Mouse (Mus musculus): ENCODE measurements around the gene Hmg20a. TPM values are rescaled to one million over a fixed set of nuclear protein-coding genes. Genes with fewer than 3 reads are reported as not detected.

Gene Hmg20a
- polyA plus RNA-seq, 1 experiment from 2014 or later = 12.4 TPM

DNA sequence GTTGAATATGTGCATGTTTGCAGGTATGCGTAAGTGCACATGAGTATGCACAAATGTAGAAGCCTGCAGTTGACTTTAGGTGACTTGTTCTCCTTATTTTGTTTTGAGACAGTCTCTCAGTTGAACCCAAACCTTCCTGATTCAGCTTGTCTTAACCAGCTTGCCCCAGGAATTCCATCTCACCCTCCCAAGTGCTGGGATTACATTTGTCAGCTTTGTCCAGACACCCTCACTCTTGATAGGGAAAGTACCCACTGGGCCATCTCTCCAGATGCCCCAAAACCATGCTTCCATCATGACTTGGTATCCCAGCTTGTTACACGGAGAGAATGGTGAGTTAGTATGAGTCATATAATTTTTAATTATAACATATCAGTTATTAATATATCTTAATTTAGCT is 44.6 kb downstream of the Hmg20a start:
- Histone ChIP-seq H3K4me2 (ENCODE audit: low read depth, low read length) (no peak overlapping the region), H3K9me3 (replicated peaks; ENCODE audit: control insufficient read depth, low read length) (no peaks in the 10 kb centered on the region), H3K27ac (ENCODE audit: low read length) (no peak overlapping the region), H3K36me3 (ENCODE audit: control insufficient read depth, insufficient read depth) (no peaks in the 10 kb centered on the region), H3K9ac (ENCODE audit: low read depth, low read length) (no peak overlapping the region), H3K27me3 (ENCODE audit: control insufficient read depth, insufficient read depth, low read depth, low read length) (no peaks in the 10 kb centered on the region), H3K4me1 (ENCODE audit: control insufficient read depth, low read depth, low read length) (no peaks in the 10 kb centered on the region), H3K4me3 (ENCODE audit: low read depth, low read length) (no peak overlapping the region)
- ATAC-seq (ENCODE audit: low read depth) = no peak
- 67% methylated on average over 2 of the region's 2 CpGs for WGBS (ENCODE audit: insufficient replicate concordance)

- Histone ChIP-seq H3K4me1 (ENCODE audit: control insufficient read depth, low read depth, low read length) (no peaks in the 10 kb centered on the region), H3K36me3 (ENCODE audit: control insufficient read depth, insufficient read depth) (no peaks in the 10 kb centered on the region), H3K4me2 (ENCODE audit: low read depth, low read length) (no peak overlapping the region), H3K9me3 (replicated peaks; ENCODE audit: control insufficient read depth, low read length) (no peaks in the 10 kb centered on the region), H3K9ac (ENCODE audit: low read depth, low read length) (no peak overlapping the region), H3K4me3 (ENCODE audit: low read depth, low read length) (no peak overlapping the region), H3K27ac (ENCODE audit: low read length) (no peak overlapping the region), H3K27me3 (ENCODE audit: control insufficient read depth, insufficient read depth, low read depth, low read length) (no peaks in the 10 kb centered on the region)
- ATAC-seq (ENCODE audit: low read depth) = no peak
- 50% methylated on average over 4 of the region's 4 CpGs for WGBS (ENCODE audit: insufficient replicate concordance)
These were observed 45.5 kb downstream of the Hmg20a start for GRCm38 (mm10) chr9:56463686-56464515.

DNA sequence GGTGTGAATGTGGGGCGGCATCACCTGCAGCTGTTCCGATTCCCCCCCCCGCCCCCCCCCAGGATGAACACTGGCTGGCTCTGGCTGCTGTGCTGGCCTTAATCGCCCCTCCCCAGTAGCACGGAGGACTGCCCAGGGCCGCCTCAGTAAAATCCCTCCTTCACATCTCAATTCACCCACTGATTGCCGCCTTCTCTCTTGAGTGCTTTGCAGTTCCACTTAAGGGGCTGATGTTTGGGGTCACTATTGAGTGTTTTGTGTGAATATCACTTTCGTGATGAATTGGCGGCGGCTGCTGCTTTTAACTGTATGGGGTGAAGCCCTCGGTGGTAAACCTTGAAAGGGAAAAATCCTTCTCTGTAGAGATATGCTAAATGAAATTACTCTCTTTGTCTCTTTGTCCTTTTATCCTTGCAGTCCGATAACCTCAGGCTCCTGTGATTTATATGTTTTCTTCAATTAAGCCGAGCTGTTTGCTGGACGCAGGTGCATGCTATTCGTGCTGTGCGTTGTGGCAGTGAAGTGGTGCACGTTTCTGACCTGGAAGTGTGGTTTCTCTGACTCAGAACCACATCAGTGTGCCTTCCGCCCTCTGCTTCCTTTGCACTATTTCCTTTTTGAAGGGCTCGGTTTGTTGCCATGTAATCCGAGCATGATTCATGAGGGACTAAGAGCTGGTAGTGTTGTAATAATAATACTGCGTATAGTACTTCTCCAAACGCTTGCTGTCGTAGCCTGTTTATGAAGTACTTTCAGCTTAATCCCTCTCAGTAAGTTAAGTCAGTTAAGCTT is 46.6 kb downstream of the Hmg20a start:
- Histone ChIP-seq H3K4me2 (ENCODE audit: low read depth, low read length) (no peak overlapping the region; the same call in 1 of the 2 replicates), H3K4me1 (ENCODE audit: control insufficient read depth, low read depth, low read length) (no peaks in the 10 kb centered on the region), H3K9me3 (replicated peaks; ENCODE audit: control insufficient read depth, low read length) (no peaks in the 10 kb centered on the region), H3K4me3 (ENCODE audit: low read depth, low read length) (no peak overlapping the region), H3K9ac (ENCODE audit: low read depth, low read length) (no peak overlapping the region), H3K27ac (ENCODE audit: low read length) (no peak overlapping the region), H3K36me3 (ENCODE audit: control insufficient read depth, insufficient read depth) (no peaks in the 10 kb centered on the region), H3K27me3 (ENCODE audit: control insufficient read depth, insufficient read depth, low read depth, low read length) (no peaks in the 10 kb centered on the region)
- no peak for ATAC-seq (ENCODE audit: low read depth)
- 22% methylated on average over 23 of the region's 23 CpGs for WGBS (ENCODE audit: insufficient replicate concordance)

DNA sequence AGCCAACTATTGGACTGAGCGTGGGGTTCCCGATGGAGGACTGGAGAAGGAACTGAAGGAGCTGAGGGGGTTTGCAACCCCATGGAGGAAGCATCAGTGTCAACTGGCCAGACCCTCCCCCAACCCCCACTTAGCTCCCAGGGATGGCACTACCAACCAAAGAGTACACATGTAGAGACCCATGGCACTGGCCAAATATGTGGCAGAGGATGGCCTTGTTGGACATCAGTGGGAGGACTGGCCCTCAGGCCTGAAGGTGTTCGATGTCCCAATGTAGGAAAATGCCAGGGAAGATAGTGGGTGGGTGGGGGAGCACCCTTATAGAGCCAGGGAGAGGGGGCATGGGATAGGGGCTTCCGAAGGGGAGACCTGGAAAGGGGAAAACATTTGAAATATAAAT is 47.8 kb downstream of the Hmg20a start:
- H3K27me3 ChIP-seq (ENCODE audit: control insufficient read depth, insufficient read depth, low read depth, low read length) = no peaks in the 10 kb centered on the region

DNA sequence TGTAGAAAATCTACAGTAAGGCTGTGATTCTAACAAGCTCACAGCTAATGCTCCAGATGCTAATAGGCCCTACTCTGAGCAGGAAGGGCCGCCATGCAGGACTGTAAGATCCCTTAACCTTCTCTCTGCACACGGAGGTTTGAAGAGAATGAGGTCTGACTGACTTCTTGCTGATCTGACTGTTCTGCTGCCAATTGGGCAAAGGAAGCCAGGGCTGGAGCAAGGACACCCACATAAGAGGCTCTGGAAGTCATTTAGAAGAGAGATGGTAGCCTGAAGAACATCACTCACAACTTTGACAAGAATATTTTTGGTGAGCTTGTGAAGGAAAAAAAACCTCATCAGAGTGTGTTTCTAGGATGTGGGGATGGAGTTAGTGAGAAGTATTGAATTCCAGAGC is 51.2 kb downstream of the Hmg20a start:
- 60% methylated on average over 2 of the region's 2 CpGs for WGBS (ENCODE audit: insufficient replicate concordance)
- no peak overlapping the region for H3K4me3 ChIP-seq (ENCODE audit: low read depth, low read length)
- H3K9me3 ChIP-seq (replicated peaks; ENCODE audit: control insufficient read depth, low read length) = no peaks in the 10 kb centered on the region
- no peak for ATAC-seq (ENCODE audit: low read depth)
- no peaks in the 10 kb centered on the region for H3K36me3 ChIP-seq (ENCODE audit: control insufficient read depth, insufficient read depth)
- no peaks in the 10 kb centered on the region for H3K4me1 ChIP-seq (ENCODE audit: control insufficient read depth, low read depth, low read length)
- H3K9ac ChIP-seq (ENCODE audit: low read depth, low read length) = no peak overlapping the region
- no peaks in the 10 kb centered on the region for H3K27me3 ChIP-seq (ENCODE audit: control insufficient read depth, insufficient read depth, low read depth, low read length)
- H3K4me2 ChIP-seq (ENCODE audit: low read depth, low read length) = no peak overlapping the region
- no peak overlapping the region for H3K27ac ChIP-seq (ENCODE audit: low read length)

More for the DNA sequence above, 47.8 kb downstream of the Hmg20a start:
- 77% methylated on average over 4 of the region's 4 CpGs for WGBS (ENCODE audit: insufficient replicate concordance)
- H3K36me3 ChIP-seq (ENCODE audit: control insufficient read depth, insufficient read depth) = no peaks in the 10 kb centered on the region
- H3K9me3 ChIP-seq (replicated peaks; ENCODE audit: control insufficient read depth, low read length) = no peaks in the 10 kb centered on the region
- no peaks in the 10 kb centered on the region for H3K4me1 ChIP-seq (ENCODE audit: control insufficient read depth, low read depth, low read length)
- H3K4me2 ChIP-seq (ENCODE audit: low read depth, low read length) = no peak overlapping the region
- ATAC-seq (ENCODE audit: low read depth) = no peak
- H3K4me3 ChIP-seq (ENCODE audit: low read depth, low read length) = no peak overlapping the region
- no peak overlapping the region for H3K9ac ChIP-seq (ENCODE audit: low read depth, low read length)
- H3K27ac ChIP-seq (ENCODE audit: low read length) = no peak overlapping the region

- no peak for ATAC-seq (ENCODE audit: low read depth)
- Histone ChIP-seq H3K9me3 (replicated peaks; ENCODE audit: control insufficient read depth, low read length) (no peaks in the 10 kb centered on the region), H3K4me3 (ENCODE audit: low read depth, low read length) (no peak overlapping the region), H3K4me1 (ENCODE audit: control insufficient read depth, low read depth, low read length) (no peaks in the 10 kb centered on the region), H3K36me3 (ENCODE audit: control insufficient read depth, insufficient read depth) (no peaks in the 10 kb centered on the region), H3K27ac (ENCODE audit: low read length) (no peak overlapping the region), H3K9ac (ENCODE audit: low read depth, low read length) (no peak overlapping the region), H3K27me3 (ENCODE audit: control insufficient read depth, insufficient read depth, low read depth, low read length) (no peaks in the 10 kb centered on the region), H3K4me2 (ENCODE audit: low read depth, low read length) (no peak overlapping the region)
- 48% methylated on average over 7 of the region's 7 CpGs for WGBS (ENCODE audit: insufficient replicate concordance)
These were observed 51.9 kb downstream of the Hmg20a start for GRCm38 (mm10) chr9:56470291-56470690.

GRCm38 (mm10) chr9:56478975-56479647 is 60.7 kb downstream of the Hmg20a start:
- no peak overlapping the region for H3K4me2 ChIP-seq (ENCODE audit: low read depth, low read length)
- no peaks in the 10 kb centered on the region for H3K4me1 ChIP-seq (ENCODE audit: control insufficient read depth, low read depth, low read length)
- WGBS (ENCODE audit: insufficient replicate concordance) = 50% methylated on average over 5 of the region's 5 CpGs
- H3K4me3 ChIP-seq (ENCODE audit: low read depth, low read length) = no peak overlapping the region
- no peaks in the 10 kb centered on the region for H3K36me3 ChIP-seq (ENCODE audit: control insufficient read depth, insufficient read depth)
- H3K27me3 ChIP-seq (ENCODE audit: control insufficient read depth, insufficient read depth, low read depth, low read length) = no peaks in the 10 kb centered on the region
- no peaks in the 10 kb centered on the region for H3K9me3 ChIP-seq (replicated peaks; ENCODE audit: control insufficient read depth, low read length)
- no peak overlapping the region for H3K9ac ChIP-seq (ENCODE audit: low read depth, low read length)
- no peak for ATAC-seq (ENCODE audit: low read depth)
- H3K27ac ChIP-seq (ENCODE audit: low read length) = no peak overlapping the region

DNA sequence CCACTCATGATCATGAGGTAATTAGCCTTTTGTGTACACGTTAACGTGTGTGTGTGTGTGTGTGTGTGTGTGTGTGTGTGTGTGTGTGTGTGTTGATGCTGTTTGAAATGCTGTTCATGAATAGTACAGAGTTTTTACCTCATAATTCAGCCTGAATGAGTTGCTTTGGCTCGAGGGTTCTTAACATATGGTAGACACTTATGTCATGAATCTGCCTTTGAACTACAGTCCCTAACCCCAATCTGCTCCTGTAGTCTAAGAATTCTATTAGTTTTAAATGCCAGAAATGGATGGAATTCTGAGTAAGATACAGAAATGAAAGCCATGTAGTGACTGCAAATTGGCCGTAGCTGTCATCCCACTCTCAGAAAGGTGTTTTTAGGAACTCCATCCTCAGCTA is 64.2 kb downstream of the Hmg20a start:
- ATAC-seq (ENCODE audit: low read depth) = no peak
- WGBS (ENCODE audit: insufficient replicate concordance) = 68% methylated on average over 4 of the region's 4 CpGs
- no peaks in the 10 kb centered on the region for H3K9me3 ChIP-seq (replicated peaks; ENCODE audit: control insufficient read depth, low read length)
- H3K4me1 ChIP-seq (ENCODE audit: control insufficient read depth, low read depth, low read length) = peaks cover 1% of the 10 kb centered on the region
- H3K9ac ChIP-seq (ENCODE audit: low read depth, low read length) = no peak overlapping the region
- H3K27ac ChIP-seq (ENCODE audit: low read length) = no peak overlapping the region
- H3K4me2 ChIP-seq (ENCODE audit: low read depth, low read length) = no peak overlapping the region
- H3K27me3 ChIP-seq (ENCODE audit: control insufficient read depth, insufficient read depth, low read depth, low read length) = no peaks in the 10 kb centered on the region
- H3K4me3 ChIP-seq (ENCODE audit: low read depth, low read length) = no peak overlapping the region
- no peaks in the 10 kb centered on the region for H3K36me3 ChIP-seq (ENCODE audit: control insufficient read depth, insufficient read depth)

All from liver, embryonic 16.5 days (tissue).